Mouse (Mus musculus) erythroblast, adult 5-6 weeks (primary cell): Measurements from ENCODE around the gene Ltb. TPM values are rescaled to one million over a fixed set of nuclear protein-coding genes. Genes with fewer than 3 reads are reported as not detected.
"Not testable (repeated sequence)": the region's sequence is repeated elsewhere in the genome, so short reads cannot be mapped to it uniquely, and the experiment has no call there.

Source experiments
- ATAC-seq: replicated peaks from 2 replicates; pipeline ENCODE4 v1.8.0; 2016; ENCODE audit warnings: moderate number of reproducible peaks, mild to moderate bottlenecking, moderate TSS enrichment, inconsistent platforms; ENCODE audit not compliant: poor library complexity, low FRiP score, severe bottlenecking
- total RNA-seq, 2 experiments: library from RNA; stranded (forward) in 1 of 2; stranded (reverse) in 1 of 2; fragments of 150-400 nt in 1 of 2; fragments of 200-764, 138-1000 nt in 1 of 2; gene quantifications; 2 replicates each; pipeline versions ENCODE4 v1.2.3 to v1.2.4; 2015 to 2017; ENCODE audit warnings: low replicate concordance in 2 of 2

Ltb gene
- total RNA-seq, 2 experiments from 2014 or later = 1.7 TPM; not detected in 1

DNA sequence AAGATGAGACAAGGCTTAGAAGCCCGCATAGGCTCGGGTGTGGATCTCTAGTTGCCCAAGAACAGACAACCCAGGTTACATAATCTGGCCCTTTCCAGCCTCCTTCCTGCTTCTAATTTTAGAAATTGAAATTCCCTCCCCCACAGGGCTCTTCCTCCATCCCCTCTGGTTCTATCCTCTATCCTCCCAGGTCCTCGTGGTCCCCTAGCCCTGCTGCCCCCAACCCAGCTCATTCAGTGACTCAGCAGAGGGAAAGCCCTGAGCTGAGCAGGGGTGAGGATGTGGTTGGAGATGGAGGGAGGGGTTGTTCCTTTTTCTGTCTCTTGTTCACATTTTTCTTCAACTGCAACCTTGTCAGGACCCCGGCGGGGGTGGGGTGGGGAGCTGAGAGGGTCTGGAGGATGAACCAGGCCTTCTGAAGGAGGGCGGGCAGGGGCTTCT lies 25.4 kb downstream of the Ltb start:
- no peak for ATAC-seq

DNA sequence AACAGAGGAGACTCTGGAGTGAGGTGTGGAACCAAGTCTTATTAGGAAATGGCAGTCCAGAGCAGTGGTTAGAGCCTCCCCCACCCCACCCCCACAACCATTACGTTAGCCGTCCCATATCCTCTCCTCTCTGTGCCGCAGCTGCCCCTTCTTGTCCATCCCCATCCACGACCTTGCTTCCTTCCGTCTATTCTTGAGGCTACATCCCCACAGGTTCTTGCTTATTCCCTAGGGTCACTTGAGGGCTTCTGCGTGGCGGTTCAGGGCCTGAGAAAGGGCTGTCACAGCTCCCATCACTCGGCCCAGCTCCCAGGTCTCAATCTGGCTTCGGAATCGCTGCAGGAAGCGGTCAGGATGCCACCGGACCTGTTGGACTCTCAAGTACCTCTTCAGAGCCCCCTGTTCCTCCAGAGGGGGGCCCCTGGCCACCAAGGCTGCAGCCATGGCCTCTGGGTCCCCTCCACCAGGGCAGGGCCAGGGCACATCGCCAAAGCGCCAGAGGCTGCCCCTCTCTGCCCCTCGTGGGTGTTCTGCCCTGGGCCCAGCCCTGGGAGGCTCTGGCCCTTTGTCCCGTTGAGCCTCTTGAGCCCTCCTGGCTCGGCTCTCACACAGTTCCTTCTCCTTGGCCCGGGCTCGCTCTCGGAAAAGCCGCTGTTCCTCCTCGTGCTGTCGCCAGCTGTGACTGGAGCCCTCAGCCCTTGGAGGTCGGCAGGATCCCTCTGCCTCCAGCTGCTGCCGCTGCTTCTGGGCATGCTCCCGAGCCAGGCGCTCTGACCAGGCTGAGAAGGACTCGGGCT lies 26.1 kb downstream of the Ltb start, which contains the start of gene Gm16181:
Gene Gm16181 (plus strand): TSS at position 679 of the 797 bp plus-strand sequence.
- no peak for ATAC-seq

DNA sequence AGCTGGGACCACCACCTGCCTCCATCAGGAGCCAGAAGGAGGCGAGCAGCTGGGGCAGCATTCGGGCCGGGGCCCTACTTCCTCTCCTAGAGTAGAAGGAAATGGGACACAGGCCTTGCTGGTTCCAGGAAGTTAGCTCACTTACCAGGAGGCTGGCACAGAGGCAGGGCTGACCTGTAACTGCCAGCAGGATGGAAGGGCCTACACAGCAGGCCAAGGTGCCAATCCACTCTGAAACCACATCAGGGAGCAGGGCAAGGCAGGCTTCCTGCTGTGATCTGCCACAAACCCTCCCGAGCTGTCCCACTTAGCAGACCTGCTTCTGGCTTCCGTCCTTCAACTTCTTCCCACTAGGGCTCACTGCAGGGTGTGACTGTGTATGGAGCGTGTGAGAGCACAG lies 28.1 kb downstream of the Ltb start:
- no peak for ATAC-seq

DNA sequence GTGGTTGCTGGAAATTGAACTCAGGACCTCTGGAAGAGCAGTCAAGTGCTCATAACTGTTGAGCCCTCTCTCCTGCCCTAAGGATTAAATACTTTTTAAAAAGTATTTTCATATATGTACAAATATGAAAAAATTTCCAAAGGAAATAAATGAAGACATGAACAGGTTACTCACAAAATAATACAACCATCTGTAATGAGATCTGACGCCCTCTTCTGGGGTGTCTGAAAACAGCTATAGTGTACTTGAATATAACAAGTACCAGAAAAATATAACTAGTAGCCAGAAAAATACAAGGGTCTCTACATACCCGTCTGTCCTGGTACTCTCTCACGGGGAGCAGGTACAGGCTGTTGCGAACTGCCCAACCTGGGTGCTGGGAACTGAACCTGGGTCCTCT lies 30.4 kb downstream of the Ltb start:
- no peak for ATAC-seq

DNA sequence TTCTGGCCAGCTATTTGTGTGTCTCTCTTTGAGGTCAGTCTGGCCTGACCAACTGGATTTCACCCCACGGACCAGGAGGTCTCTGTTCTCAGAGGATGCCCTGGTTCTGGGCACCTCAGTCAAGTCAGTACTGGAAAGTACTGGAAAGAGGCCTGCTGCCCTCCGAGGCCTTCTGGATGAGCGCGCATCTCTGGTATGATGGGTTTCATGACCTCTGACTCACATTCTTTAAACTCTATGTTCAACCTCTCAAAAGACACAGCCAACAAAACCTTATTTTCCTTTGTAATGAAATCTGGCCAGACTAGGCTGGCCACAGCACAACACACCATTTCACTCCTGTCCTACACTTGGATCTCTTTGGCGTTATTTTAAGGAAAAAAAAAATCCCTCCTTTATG lies 31.2 kb downstream of the Ltb start:
- no peak for ATAC-seq

DNA sequence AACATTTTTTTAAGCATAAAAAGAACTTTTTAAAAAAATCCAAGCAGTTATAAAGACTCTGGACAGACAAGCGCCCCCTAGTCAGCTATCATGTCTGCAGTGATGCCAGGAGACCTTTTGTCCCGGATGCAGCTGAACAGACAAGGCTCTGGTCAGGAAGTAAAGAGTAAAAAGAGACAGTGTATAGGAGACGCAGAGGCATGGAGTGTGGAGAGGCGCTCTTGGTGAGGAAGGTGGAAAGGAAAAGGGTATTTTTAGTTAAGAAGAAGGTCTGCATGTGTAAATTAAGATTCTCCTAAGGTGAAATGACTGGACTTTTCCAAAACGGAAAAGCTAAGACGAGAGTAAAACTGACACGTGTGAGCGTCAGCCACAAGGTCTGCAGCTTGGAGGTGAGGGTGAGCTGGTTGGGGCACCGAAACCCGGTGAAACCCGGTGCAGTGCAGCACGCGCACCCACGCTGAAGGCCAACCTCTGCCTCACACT lies 32.4 kb downstream of the Ltb start:
- ATAC-seq = no peak

DNA sequence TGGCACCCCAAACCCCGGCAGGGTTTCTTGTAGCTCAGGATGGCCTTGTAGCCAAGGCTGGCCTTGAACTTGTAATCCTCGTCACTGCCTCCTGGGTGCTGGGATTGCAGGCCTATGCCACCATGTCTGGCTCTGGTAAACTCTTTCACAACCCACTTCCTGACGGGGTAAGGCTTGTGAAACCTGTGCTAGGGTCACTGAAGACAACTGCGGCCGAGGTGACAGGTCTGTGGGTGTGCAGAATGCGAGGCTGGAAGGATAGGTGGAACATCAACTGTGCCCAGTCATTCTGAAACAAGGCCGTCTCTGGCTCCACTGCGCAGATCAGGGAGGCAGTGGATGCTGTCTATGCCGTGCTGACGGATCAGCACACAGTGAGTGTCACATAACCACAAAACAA lies 36.8 kb downstream of the Ltb start:
- no peak for ATAC-seq

DNA sequence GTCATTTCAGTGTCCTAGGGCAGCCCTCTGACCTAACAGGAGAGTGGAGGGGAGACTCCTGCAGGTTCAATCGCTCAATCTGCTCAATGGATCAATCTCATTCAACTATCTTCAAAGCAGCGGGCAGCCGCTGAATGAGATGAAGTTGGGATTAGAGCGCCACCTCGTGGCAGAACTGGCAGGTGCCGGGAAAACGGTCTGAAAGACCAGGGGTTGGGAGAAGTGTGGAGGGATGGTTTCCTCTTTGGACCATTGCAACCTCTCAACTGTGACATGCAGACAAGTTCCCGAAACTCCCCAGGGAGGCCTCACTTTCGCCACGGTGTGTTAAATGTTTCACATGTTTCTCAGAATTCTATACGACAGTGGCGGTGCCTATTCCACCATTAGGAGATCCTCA lies 37.8 kb downstream of the Ltb start:
- ATAC-seq = peak; percentile 64

DNA sequence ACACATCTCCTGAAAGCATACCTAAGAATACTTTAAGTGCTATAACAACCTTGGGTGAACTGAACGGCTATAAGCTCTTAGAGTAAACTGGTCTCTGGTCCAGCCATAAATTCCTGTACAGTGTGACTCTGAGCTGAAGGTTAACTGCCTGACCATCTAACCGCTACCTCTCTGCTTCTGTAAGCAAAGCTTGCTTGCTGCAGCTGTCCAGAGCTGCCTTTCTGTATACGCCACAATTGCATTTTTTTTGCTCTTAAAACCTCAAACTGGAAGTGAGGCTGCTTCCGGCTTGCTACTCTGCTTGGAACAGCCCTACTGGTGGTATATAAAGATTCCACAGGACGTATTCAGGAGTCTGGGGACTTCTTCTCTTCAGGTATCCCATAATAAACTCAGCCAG lies 38.4 kb downstream of the Ltb start:
- ATAC-seq = no peak

DNA sequence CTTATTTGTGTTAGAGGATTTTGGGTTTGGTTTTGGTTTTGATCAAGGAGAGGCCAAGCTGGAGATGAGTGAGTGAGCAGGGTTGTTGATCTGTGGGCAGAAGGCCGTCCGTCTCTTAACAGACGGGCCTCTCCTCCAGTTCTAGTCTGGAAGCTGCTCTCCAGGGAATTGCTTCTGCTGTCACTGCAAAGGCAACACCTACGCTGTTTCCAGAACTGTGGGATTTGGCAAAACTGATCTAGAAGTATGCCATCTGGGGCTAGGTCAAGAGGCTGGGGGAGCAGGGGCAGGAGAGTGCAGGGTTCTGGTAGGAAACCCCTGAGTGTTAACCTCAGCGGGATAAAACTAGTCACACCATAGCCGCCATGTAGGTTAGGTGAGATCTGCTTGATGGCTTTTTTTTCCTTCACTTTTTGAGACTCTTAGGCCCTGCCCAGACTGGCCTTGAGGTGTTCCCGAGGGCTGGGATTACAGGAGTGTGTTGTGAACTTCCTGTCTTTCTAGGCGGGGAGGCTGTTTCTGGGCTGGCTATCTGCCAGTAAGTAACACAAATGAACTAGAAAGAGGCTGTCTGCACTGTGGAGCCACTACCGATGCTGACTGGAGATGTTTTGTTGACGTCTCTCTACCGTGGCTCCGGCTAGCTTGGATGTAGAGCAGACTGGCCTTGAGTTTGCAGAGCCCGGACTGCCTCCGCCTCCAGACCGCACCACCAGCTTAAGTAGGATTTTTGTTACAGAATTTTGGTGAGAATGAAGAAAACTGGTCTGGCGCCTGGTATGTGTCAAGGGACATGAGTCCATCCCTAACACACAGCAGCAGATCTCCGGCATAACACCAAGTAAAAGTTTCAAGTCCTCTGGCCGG lies 39.1 kb downstream of the Ltb start, which contains the start of gene Atp6v1g2:
Gene Atp6v1g2 (plus strand): TSS at position 547 of the 867 bp plus-strand sequence.
- no peak for ATAC-seq

DNA sequence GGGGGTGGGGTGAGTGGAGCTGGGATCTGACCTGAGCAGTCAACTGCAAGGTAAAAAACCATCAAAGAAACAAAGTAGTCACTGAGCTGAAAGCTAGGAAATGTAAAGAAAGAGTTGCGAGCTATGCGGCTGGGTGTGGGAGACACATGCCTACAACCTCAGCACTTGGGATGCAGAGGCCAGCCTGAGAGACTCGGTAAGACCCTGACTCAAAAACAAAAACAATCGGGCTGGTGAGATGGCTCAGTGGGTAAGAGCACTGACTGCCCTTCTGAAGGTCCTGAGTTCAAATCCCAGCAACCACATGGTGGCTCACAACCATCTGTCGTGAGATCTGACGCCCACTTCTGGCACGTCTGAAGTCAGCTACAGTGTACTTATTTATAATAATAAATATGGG lies 39.9 kb downstream of the Ltb start:
- ATAC-seq = not testable (repeated sequence)

DNA sequence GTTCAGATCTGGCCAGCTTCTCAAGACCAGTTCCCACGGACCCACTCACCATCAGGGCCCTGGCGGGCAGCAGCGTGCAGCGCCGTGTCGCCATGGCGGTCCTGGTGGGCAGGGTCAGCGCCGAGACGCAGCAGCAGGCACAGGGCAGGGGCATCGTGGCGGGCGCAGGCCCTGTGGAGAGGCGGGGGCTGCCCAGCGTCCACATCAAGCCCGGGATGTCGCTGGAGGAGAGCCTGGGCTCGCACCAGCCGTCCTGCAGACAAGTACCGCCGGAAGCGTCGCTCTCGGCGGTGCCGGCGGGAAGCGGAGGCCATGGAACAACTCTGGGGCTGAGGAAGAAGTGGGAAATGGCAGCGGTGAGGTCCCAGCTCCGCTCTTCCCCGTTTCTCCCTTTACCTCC lies 40.7 kb downstream of the Ltb start:
- no peak for ATAC-seq

DNA sequence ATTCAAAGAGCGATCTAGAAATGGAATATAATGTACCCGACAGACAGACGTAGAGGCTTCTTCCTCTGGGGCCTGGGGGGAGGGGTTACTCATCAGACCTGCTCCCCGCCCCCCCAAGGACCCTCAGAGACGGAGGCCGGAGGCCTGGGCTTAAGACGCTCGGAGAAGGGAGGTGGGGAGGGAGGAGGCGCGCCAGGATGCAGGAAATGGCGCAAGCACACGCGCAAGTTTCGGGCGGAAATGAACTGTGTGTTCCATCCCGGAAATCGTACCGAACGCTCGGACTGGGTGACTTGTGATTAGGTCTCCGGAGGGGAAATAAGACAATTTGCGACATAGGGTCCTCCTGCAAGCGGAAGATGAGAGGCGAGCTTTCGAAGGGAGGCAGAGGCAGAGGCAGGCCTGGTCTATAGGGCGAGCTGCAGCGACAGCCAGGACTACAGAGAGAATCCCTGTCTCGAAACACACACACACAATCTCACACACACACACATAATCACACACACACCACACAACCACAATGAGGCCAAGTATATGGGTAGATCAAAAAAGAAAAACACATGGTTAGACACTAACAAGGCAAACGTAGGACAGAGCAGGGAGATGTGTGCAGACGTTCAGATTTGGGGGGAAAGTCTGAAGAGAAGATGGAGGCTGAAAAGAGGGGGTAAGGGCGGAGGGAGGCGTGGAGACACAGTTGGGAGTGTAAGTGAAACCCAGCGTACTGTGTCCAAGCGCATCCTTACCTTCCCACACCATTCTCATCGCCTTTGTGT lies 41.6 kb downstream of the Ltb start, which contains the start of gene Nfkbil1:
Gene Nfkbil1 (minus strand): TSS at position 179 of the 776 bp plus-strand sequence.
- ATAC-seq = peak; percentile 66

DNA sequence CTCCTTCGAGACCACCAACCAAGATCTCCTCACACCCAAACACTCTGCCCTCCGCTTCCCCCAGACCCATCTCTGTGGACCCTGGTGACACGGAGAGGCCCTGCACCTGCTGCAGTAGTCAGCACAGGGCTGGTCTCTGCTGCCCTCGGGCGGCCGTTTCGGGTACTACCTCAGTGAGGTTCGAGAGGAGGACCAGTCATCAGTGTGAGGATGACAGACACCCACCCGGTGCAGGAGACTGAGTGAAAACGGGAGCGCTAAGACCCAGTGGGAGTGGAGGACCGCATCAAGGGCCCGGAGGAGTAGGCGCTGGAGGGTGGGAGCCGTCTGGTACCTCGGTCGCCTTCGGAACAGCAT lies 42.1 kb downstream of the Ltb start:
- peak; percentile 82 for ATAC-seq

DNA sequence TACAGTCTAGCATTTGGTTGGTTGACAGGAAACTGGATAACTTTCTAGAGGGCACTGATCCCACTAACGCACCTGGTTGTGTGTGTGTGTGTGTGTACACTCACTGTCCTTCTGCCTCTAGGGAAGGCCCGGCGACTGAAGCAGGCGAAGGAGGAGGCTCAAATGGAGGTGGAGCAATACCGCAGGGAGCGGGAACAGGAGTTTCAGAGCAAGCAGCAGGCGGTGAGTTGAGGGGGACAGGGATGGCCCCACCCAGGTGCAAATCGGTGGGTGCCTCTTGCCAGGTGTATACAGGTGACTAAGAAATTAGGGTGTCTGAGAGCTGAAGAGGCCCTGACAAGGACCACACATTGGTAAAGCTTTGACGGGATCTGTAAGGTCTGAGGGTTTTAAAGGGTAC lies 42.8 kb downstream of the Ltb start:
- ATAC-seq = no peak

DNA sequence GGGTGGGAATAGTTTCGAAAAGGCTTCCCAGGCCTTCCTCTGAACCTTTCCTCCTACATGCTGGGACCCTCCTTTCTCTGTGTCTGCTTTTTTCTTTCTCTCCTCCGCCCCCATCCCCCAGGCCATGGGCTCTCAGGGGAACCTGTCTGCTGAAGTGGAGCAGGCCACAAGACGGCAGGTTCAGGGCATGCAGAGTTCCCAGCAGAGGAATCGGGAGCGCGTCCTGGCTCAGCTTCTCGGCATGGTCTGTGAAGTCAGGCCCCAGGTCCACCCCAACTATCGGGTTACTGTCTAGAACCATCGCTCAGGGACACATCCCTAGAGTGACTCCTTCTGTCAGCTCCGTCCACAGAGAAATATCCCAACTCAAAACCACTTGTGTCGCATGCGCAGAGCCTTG lies 43.3 kb downstream of the Ltb start:
- ATAC-seq = no peak

DNA sequence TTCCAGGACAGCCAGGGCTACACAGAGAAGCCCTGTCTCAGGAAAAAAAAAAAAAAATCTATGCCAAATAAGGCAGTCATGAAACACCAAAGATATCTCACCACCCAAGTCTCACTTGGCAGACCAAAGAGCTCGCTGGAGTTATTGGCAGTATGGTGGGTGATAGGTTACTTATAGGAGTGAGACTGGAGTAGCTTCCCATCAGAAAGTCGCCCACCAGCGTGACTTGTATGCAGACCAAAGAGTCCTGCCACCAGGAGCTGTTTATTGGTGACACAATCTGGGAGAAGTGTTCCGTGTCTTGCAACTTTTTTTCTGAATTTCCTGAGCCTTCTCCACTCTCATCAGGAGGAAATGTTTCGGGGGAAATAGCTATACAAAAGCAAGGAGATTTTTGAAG lies 45.5 kb downstream of the Ltb start:
- ATAC-seq = no peak

DNA sequence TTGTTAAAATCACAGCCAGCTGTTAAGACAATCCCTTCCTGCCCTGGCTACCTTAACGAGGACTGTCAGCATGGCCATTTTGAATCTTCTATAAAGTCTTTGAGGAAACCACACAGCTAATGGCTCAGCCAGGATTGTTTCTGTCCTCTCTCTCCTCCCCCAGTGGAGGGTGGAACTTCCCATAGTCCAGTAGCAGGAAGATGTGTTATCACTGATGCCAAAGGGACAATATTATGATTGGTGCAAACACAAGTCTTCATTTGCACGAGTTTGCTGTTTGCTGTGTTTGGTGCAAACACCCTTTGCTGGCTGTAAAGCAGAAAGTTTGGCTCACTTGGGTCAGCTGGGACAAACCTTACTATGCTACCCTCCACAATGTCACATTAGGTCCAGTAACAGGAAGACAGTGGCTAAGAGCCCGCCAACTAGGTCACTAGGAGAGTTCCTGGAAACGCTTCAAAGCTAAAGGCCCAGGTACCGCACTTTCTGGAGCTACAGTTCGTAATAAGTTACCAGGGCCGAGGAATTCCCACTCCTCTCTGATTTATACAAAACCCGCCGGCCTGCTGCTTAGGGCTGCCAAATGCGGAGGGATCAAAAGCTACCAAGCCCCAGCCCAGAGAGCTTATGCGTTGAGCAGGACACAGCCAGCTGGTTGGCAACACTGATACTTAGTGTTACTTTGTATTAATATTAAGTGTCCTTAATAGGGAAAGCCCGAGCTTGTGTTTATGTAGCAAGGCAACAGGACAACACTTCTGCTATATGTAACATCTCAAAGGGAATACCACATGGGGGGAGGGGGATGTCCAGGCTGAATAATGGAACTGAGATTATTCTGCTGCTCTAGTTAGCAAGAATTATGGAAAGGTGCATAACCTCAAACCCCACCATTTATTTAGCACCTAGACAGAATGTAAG lies 46.4 kb downstream of the Ltb start:
- ATAC-seq = no peak
